Mouse (Mus musculus) left cerebral cortex, adult 2 months (tissue): ENCODE results near the gene Vsig10l. TPM values are rescaled to one million over a fixed set of nuclear protein-coding genes. Genes with fewer than 3 reads are reported as not detected.

ENCODE experiments used
- DNase-seq, 2 experiments: peaks; one replicate each; pipeline ENCODE4 v3.0.0; 2021 to 2022; ENCODE audit warnings: low spot score in 2 of 2, mixed read lengths in 1 of 2; ENCODE audit errors: extremely low spot score in 1 of 2
- H3K27ac ChIP-seq: fragments of 200-600 bp; 2 replicates; pipeline ENCODE4 v1.8.1; 2022
- H3K4me3 ChIP-seq: fragments of 200-600 bp; 2 replicates; pipeline ENCODE4 v1.8.1; 2022
- CTCF ChIP-seq: fragments of 200-600 bp; IDR thresholded peaks from 2 replicates; pipeline ENCODE4 v1.8.1; 2022; ENCODE audit warnings: antibody characterized with exemption, mild to moderate bottlenecking, moderate library complexity
- intact Hi-C: fragments of 180-260 bp; cut with DNase I; formaldehyde crosslinking; loops from one replicate; pipeline ENCODE4 v1.15.1; 2025
- total RNA-seq, 2 experiments: library from RNA; stranded (reverse); gene quantifications; 2 replicates each; pipeline ENCODE4 v1.2.3; 2021

Gene Vsig10l
- total RNA-seq, 2 experiments from 2014 or later = 0.89 to 1.2 TPM

DNA sequence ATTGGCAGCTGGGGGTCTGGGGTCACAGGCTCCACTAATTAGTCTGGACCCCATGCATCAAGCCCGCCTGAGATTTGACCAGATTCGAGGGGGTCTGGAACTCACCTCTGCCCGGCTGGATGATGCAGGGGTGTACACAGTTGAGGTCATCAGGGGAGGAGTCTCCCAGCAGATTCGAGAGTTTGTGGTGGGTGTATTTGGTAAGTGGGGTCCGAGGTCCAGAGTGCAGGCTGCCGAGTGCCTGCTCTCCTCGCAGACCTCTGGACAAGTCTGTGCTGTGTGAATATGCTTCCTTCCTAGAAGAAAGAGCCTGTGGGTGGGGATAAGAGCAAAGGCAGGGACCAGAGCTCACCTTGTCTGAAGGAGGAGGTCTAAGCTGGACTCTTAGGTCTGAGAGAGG, 1.0 kb downstream of the Vsig10l start:
- no peak overlapping the region for H3K4me3 ChIP-seq
- H3K27ac ChIP-seq = no peak overlapping the region
- intact Hi-C loops = no loop called here
- DNase-seq = no peak
- TF ChIP-seq CTCF = no peak

DNA sequence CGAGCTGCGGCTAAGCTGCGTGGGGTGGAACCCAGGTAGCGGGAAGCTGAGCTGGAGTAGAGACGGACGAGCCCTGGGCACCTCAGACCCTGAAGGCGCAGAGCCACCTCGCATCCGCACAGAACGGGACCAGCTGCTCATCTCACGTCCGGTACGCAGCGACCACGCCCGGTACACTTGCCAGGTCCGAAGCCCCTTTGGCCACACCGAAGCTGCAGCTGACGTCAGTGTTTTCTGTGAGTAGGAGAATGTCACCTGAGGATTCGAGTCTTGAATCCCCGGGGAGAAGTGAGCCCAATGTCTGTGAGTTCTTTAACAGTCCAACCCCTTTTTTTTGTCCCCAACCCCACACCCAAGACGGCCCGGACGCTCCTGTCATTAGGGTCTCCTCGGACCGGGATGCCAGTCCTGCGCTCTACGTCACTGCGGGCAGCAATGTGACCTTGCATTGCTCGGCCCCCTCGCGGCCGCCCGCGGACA, 2.0 kb downstream of the Vsig10l start:
- peak; percentile 34; the same call in 1 of the 2 replicates for TF ChIP-seq CTCF
- peak overlapping the region; percentile 34 for H3K4me3 ChIP-seq
- no peak for DNase-seq
- H3K27ac ChIP-seq = no peak overlapping the region
- intact Hi-C loops = no loop called here

DNA sequence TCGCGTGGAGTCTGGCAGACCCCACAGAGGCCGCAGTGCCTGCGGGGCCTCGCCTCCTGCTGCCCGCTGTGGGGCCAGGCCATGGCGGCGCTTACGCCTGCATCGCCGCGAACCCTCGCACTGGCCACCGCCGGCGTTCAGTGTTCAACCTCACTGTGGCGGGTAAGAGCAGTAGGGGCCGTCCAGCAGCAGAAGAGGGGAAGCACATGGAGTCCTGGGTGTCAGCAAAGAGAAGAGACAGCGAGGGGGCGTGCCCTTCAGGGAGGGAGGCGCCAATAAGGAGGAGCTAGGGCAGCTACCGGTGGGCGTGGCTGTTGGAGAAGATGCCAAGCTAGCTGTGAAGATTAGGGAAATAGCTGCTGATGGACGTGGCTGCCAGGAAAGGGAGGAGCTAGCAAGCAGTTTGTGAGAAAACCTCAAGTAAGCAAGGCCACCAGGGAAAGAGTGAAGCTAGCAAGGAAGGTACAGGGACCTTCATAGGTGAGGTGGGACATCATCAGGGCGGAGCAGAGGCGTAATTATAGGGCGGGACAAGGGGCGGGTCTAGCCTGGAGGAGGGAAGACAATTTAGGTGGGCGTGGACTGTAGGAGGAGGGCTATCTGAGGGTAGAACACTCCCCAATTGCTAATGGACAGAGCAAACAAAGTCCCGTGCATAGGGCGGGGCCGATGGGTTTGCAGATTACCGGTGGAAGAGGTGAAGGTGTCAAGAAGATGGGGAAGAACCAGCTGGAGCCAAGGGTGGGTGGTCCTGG, 2.6 kb downstream of the Vsig10l start:
- intact Hi-C loops = loop anchor here (1.0 kb wide), 2 partner anchors 30 to 42 kb away; no protein-coding TSS in a partner anchor
- TF ChIP-seq CTCF = no peak; the same call in none of the 2 replicates
- H3K4me3 ChIP-seq = peak overlapping the region; percentile 34
- H3K27ac ChIP-seq = no peak overlapping the region
- DNase-seq = peak; percentile 65 to 76

DNA sequence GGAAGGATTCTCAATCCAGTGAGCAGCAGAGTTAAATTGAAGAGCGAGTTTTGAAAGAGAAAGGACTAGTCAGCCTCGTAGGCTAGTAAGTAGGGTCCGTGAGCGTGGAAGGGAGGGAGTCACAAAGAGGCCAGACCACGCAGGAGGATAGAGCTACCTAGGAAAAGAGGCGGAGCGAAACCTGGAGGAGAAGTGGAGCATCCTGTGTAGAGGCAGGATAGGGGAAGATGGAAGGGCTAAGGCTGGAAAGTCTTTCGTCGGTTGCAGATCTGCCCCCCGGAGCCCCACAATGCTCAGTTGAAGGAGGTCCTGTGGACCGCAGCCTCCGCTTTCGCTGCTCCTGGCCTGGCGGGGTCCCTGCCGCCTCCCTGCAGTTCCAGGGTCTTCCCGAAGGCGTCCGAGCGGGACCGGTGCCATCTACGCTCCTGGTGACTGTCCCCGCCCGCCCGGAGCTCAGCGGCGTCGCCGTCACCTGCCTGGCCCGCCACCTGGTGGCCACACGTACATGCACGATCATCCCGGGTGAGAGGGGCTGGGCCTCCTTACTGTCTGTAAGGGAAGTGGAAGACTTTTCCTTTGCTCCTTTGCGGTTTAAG, 3.2 kb downstream of the Vsig10l start:
- DNase-seq = peak; percentile 78 to 80
- peak overlapping the region; percentile 34 for H3K4me3 ChIP-seq
- H3K27ac ChIP-seq = no peak overlapping the region
- TF ChIP-seq CTCF = peak; percentile 91
- intact Hi-C loops = loop anchor here (1.0 kb wide), 2 partner anchors 29 to 43 kb away; no protein-coding TSS in a partner anchor

DNA sequence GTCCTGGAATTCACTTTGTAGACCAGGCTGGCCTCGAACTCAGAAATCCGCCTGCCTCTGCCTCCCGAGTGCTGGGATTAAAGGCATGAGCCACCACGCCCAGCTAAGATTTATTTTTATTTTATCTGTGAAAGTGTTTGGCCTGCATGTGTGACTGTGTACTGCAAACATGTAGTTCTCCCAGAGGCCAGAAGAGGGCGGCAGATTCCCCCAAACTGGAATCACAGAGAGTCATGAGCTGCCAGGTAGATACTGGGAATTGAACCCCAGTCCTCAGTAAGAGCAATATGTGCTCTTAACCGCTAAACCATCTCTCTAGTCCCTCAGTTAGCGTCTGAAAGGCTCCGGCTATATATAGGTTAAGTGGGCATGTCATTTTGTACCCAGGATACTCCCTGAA, 7.4 kb downstream of the Vsig10l start:
- no peak overlapping the region for H3K4me3 ChIP-seq
- intact Hi-C loops = loop anchor here (1.0 kb wide), 1 partner anchor 25 kb away; no protein-coding TSS in a partner anchor
- DNase-seq = no peak

GRCm38 (mm10) chr7:43475706-43476105, 12.8 kb downstream of the Vsig10l start:
- Histone ChIP-seq H3K4me3 (no peak overlapping the region), H3K27ac (no peak overlapping the region)
- intact Hi-C loops = no loop called here
- TF ChIP-seq CTCF = no peak; the same call in 1 of the 2 replicates
- no peak for DNase-seq

More for the DNA sequence above, 7.4 kb downstream of the Vsig10l start:
- H3K27ac ChIP-seq = no peak overlapping the region
- TF ChIP-seq CTCF = peak; percentile 60

DNA sequence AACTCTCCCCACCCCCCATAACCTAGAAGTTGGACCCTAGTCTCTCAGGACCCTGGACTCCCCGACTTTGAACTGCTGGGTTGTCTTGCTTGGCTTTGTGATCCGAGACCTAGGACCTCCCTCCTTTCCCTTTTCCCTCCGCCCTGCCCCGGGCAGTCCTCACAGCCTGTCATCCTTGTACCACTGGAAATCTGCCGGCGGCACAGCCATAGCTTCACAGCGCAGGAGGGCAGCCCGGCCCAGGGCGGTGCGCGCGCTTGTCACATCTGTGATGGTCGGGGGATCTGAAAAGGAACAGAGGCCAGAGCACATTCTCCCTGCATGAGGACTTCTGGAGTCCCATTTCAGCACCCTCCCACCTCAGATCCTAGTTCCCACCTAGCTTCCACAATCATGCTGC, 13.4 kb downstream of the Vsig10l start:
- DNase-seq = no peak
- no peak for TF ChIP-seq CTCF
- Histone ChIP-seq H3K27ac (no peak overlapping the region), H3K4me3 (no peak overlapping the region)
- intact Hi-C loops = no loop called here

DNA sequence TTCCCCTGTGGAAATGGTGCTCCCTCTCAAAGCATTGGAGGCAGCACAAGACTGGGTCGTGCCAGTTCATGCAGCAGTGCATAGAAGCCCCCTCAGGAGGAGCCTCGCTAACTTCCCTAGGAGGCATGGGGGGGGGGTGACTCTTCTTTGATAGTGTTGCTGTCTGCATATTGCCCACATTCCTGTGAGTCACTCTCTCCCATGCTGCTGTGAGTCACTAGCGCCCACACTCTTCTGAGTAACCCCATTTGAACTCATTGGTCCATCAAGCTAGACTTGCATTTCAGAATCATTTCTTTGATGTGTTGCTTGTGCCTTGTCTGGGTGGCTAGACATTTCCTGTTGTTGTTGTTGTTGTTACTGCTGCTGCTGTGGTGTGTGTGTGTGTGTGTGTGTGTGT, 18.2 kb downstream of the Vsig10l start:
- Histone ChIP-seq H3K4me3 (no peak overlapping the region), H3K27ac (peak overlapping the region; percentile 66)
- peak; percentile 64 to 73 for DNase-seq
- intact Hi-C loops = no loop called here
- TF ChIP-seq CTCF = no peak

DNA sequence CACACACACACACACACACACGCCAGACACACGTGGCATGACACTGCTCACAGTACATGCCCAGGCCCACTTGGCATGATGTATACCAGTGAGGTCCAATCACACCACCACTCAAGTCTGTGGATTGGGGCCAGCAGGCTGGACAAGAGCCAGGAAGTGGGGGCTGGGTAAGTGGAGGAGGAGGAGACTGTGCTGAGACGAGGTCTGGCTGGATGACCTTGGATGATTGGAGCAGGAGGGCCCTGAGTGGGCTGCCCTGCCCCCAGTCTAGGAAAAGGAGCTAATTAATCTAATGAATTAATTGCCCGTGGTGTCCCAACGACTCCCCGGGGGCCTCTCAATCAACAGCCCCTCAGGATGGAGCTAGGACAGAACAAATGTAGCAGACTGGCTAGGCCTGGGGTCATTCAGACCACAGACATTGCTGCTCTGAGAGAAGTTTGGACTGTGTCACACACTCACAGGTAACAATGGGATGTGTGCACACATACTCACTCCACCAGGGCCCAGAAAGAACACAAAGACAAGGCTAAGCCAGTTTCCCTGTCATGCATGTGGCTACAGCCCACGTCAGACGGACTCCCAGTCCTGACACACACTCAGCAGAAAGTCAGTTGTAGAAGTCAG, 19.3 kb downstream of the Vsig10l start:
- intact Hi-C loops = no loop called here
- TF ChIP-seq CTCF = no peak
- DNase-seq = no peak
- H3K4me3 ChIP-seq = no peak overlapping the region
- H3K27ac ChIP-seq = peak overlapping the region; percentile 8; the same call in 1 of the 2 replicates

GRCm38 (mm10) chr7:43483236-43483635, 20.3 kb downstream of the Vsig10l start:
- no peak for DNase-seq
- intact Hi-C loops = no loop called here
- Histone ChIP-seq H3K4me3 (no peak overlapping the region), H3K27ac (no peak overlapping the region)
- TF ChIP-seq CTCF = no peak

GRCm38 (mm10) chr7:43488646-43489045, 25.7 kb downstream of the Vsig10l start:
- DNase-seq = peak; percentile 49 to 59
- intact Hi-C loops = loop anchor here (5.0 kb wide), 1 partner anchor 176 kb away; the partner anchor contains the start of gene Zfp715
- TF ChIP-seq CTCF = no peak
- Histone ChIP-seq H3K27ac (peak overlapping the region; percentile 94), H3K4me3 (peak overlapping the region; percentile 73)
